Mouse (Mus musculus) forebrain, embryonic 14.5 days (tissue): ENCODE measurements around the gene Alg14. TPM values are rescaled to one million over a fixed set of nuclear protein-coding genes. Genes with fewer than 3 reads are reported as not detected.

Experiments
- ATAC-seq: fragments of 200-750 bp; cut with Nextera tagmentation; 2 replicates; pipeline ENCODE4 v1.8.0; 2017; ENCODE audit warnings: mild to moderate bottlenecking, moderate library complexity
- DNase-seq: peaks from one replicate; pipeline ENCODE4 v3.0.0-alpha.2; 2015; ENCODE audit warnings: low spot score
- H3K27ac ChIP-seq: fragments of 300-500 bp; sonication (generic); 2 replicates; pipeline ENCODE4 v1.5.1; 2014; ENCODE audit warnings: low read depth, mild to moderate bottlenecking, control low read depth, low read length, moderate library complexity
- H3K27me3 ChIP-seq: fragments of 300-500 bp; sonication (generic); replicated peaks from 2 replicates; pipeline ENCODE4 v1.6.1; 2014; ENCODE audit warnings: low read length, control low read depth, mixed read lengths; ENCODE audit not compliant: control insufficient read depth, insufficient read depth
- H3K36me3 ChIP-seq: fragments of 300-500 bp; sonication (generic); 2 replicates; pipeline ENCODE4 v1.6.1; 2014; ENCODE audit warnings: low read length, control low read depth; ENCODE audit not compliant: control insufficient read depth, insufficient read depth
- H3K4me1 ChIP-seq: fragments of 300-500 bp; sonication (generic); 2 replicates; pipeline ENCODE4 v1.6.1; 2014; ENCODE audit warnings: antibody characterized with exemption, low read length, control low read depth; ENCODE audit not compliant: control insufficient read depth, insufficient read depth
- H3K4me2 ChIP-seq: fragments of 300-500 bp; sonication (generic); 2 replicates; pipeline ENCODE4 v1.6.1; 2014; ENCODE audit warnings: mild to moderate bottlenecking, control low read depth, low read length
- H3K4me3 ChIP-seq: fragments of 300-500 bp; sonication (generic); 2 replicates; pipeline ENCODE4 v1.5.1; 2014; ENCODE audit warnings: low read depth, low read length, control low read depth
- H3K9ac ChIP-seq: fragments of 300-500 bp; sonication (generic); 2 replicates; pipeline ENCODE4 v1.6.1; 2014; ENCODE audit warnings: mild to moderate bottlenecking, low read length, control low read depth, moderate library complexity
- H3K9me3 ChIP-seq: fragments of 300-500 bp; sonication (generic); replicated peaks from 2 replicates; pipeline ENCODE4 v1.6.1; 2016; ENCODE audit warnings: low read length, control low read depth, mixed read lengths; ENCODE audit not compliant: control insufficient read depth
- WGBS: fragments of 180-500 bp; shearing (Covaris S2); extraction: QIAGEN DNeasy Blood & Tissue Kit; methylation state at CpG from one replicate; pipeline ENCODE4 v1.1.7; 2014; 5-methylcytosine and 5-hydroxymethylcytosine counted together
- polyA plus RNA-seq: library from polyadenylated mRNA; unstranded; fragments of >200 nt; fragmentation: Nextera tagmentation; extraction: Ambion mirVana; gene quantifications from 2 replicates; pipeline ENCODE4 v1.2.1, GENCODE M21; 2014

Alg14 gene
- polyA plus RNA-seq, 1 experiment from 2014 or later = 40.9 TPM

GRCm38 (mm10) chr3:121358850-121359249 lies 67.3 kb downstream of the Alg14 start:
- WGBS = 84% methylated on average over 6 of the region's 6 CpGs
- Histone ChIP-seq H3K9ac (no peak overlapping the region), H3K4me1 (no peaks in the 10 kb centered on the region), H3K4me2 (no peak overlapping the region), H3K4me3 (no peak overlapping the region), H3K27ac (no peak overlapping the region), H3K9me3 (no peaks in the 10 kb centered on the region), H3K27me3 (no peaks in the 10 kb centered on the region), H3K36me3 (no peaks in the 10 kb centered on the region)
- ATAC-seq = no peak
- no peak for DNase-seq

GRCm38 (mm10) chr3:121359272-121359671 lies 67.7 kb downstream of the Alg14 start:
- H3K27ac ChIP-seq = no peak overlapping the region
- H3K4me1 ChIP-seq = no peaks in the 10 kb centered on the region
- 80% methylated on average over 7 of the region's 7 CpGs for WGBS
- ATAC-seq (no peak), DNase-seq (no peak)
- no peak overlapping the region for H3K4me2 ChIP-seq
- H3K4me3 ChIP-seq = no peak overlapping the region
- no peak overlapping the region for H3K9ac ChIP-seq
- H3K9me3 ChIP-seq = no peaks in the 10 kb centered on the region
- H3K27me3 ChIP-seq = no peaks in the 10 kb centered on the region
- no peaks in the 10 kb centered on the region for H3K36me3 ChIP-seq

GRCm38 (mm10) chr3:121362002-121362401 lies 70.4 kb downstream of the Alg14 start:
- no peak overlapping the region for H3K4me3 ChIP-seq
- no peaks in the 10 kb centered on the region for H3K27me3 ChIP-seq
- 64% methylated on average over 1 of the region's 1 CpGs for WGBS
- H3K4me2 ChIP-seq = no peak overlapping the region
- H3K4me1 ChIP-seq = no peaks in the 10 kb centered on the region
- H3K36me3 ChIP-seq = no peaks in the 10 kb centered on the region
- no peak overlapping the region for H3K9ac ChIP-seq
- ATAC-seq (no peak), DNase-seq (no peak)
- no peaks in the 10 kb centered on the region for H3K9me3 ChIP-seq
- no peak overlapping the region for H3K27ac ChIP-seq

GRCm38 (mm10) chr3:121364388-121364787 lies 72.8 kb downstream of the Alg14 start:
- no peak overlapping the region for H3K9ac ChIP-seq
- H3K9me3 ChIP-seq = no peaks in the 10 kb centered on the region
- H3K27me3 ChIP-seq = no peaks in the 10 kb centered on the region
- DNase-seq (no peak), ATAC-seq (no peak)
- H3K4me2 ChIP-seq = no peak overlapping the region
- no peak overlapping the region for H3K27ac ChIP-seq
- H3K4me1 ChIP-seq = no peaks in the 10 kb centered on the region
- H3K36me3 ChIP-seq = no peaks in the 10 kb centered on the region
- WGBS = 90% methylated on average over 4 of the region's 4 CpGs
- H3K4me3 ChIP-seq = no peak overlapping the region

GRCm38 (mm10) chr3:121365131-121365530 lies 73.6 kb downstream of the Alg14 start:
- no peaks in the 10 kb centered on the region for H3K9me3 ChIP-seq
- ATAC-seq (no peak), DNase-seq (no peak)
- H3K4me2 ChIP-seq = no peak overlapping the region
- 79% methylated on average over 8 of the region's 8 CpGs for WGBS
- no peak overlapping the region for H3K4me3 ChIP-seq
- no peaks in the 10 kb centered on the region for H3K4me1 ChIP-seq
- H3K27me3 ChIP-seq = no peaks in the 10 kb centered on the region
- H3K36me3 ChIP-seq = no peaks in the 10 kb centered on the region
- no peak overlapping the region for H3K27ac ChIP-seq
- no peak overlapping the region for H3K9ac ChIP-seq

- no peaks in the 10 kb centered on the region for H3K4me1 ChIP-seq
- H3K27me3 ChIP-seq = no peaks in the 10 kb centered on the region
- no peak overlapping the region for H3K9ac ChIP-seq
- 92% methylated on average over 4 of the region's 4 CpGs for WGBS
- no peaks in the 10 kb centered on the region for H3K9me3 ChIP-seq
- no peaks in the 10 kb centered on the region for H3K36me3 ChIP-seq
- no peak for DNase-seq
- no peak overlapping the region for H3K27ac ChIP-seq
- no peak overlapping the region for H3K4me2 ChIP-seq
- no peak for ATAC-seq
- H3K4me3 ChIP-seq = no peak overlapping the region
Measured at GRCm38 (mm10) chr3:121368616-121369015, 77.0 kb downstream of the Alg14 start.

- no peak overlapping the region for H3K9ac ChIP-seq
- DNase-seq (no peak), ATAC-seq (no peak)
- 90% methylated on average over 6 of the region's 6 CpGs for WGBS
- H3K27me3 ChIP-seq = no peaks in the 10 kb centered on the region
- no peak overlapping the region for H3K27ac ChIP-seq
- no peak overlapping the region for H3K4me2 ChIP-seq
- no peaks in the 10 kb centered on the region for H3K9me3 ChIP-seq
- no peaks in the 10 kb centered on the region for H3K4me1 ChIP-seq
- no peak overlapping the region for H3K4me3 ChIP-seq
- H3K36me3 ChIP-seq = no peaks in the 10 kb centered on the region
Measured at GRCm38 (mm10) chr3:121369517-121369916, 77.9 kb downstream of the Alg14 start.

GRCm38 (mm10) chr3:121370301-121370700 lies 78.7 kb downstream of the Alg14 start:
- no peaks in the 10 kb centered on the region for H3K4me1 ChIP-seq
- H3K36me3 ChIP-seq = no peaks in the 10 kb centered on the region
- WGBS = 92% methylated on average over 13 of the region's 13 CpGs
- H3K27ac ChIP-seq = no peak overlapping the region
- no peaks in the 10 kb centered on the region for H3K27me3 ChIP-seq
- no peak overlapping the region for H3K9ac ChIP-seq
- H3K9me3 ChIP-seq = no peaks in the 10 kb centered on the region
- DNase-seq = no peak
- no peak for ATAC-seq
- no peak overlapping the region for H3K4me2 ChIP-seq
- H3K4me3 ChIP-seq = no peak overlapping the region

GRCm38 (mm10) chr3:121370830-121371526 lies 79.4 kb downstream of the Alg14 start:
- no peak overlapping the region for H3K4me2 ChIP-seq
- no peaks in the 10 kb centered on the region for H3K27me3 ChIP-seq
- WGBS = 60% methylated on average over 12 of the region's 12 CpGs
- no peaks in the 10 kb centered on the region for H3K9me3 ChIP-seq
- no peaks in the 10 kb centered on the region for H3K4me1 ChIP-seq
- H3K27ac ChIP-seq = no peak overlapping the region
- H3K36me3 ChIP-seq = no peaks in the 10 kb centered on the region
- ATAC-seq (no peak), DNase-seq (peak; percentile 59)
- H3K9ac ChIP-seq = no peak overlapping the region
- no peak overlapping the region for H3K4me3 ChIP-seq
